Mouse (Mus musculus): ENCODE data around the gene Dnajb12. TPM values are rescaled to one million over a fixed set of nuclear protein-coding genes. Genes with fewer than 3 reads are reported as not detected.

Dnajb12 gene
- polyA plus RNA-seq, 1 experiment from 2014 or later, result 26.7 TPM

- peaks cover 30% of the 10 kb centered on the region for H3K4me1 ChIP-seq (ENCODE audit: insufficient read depth)
- peak; percentile 44 for DNase-seq
- TF ChIP-seq CTCF (IDR thresholded peaks at IDR 0.05; ENCODE audit: low read depth), result no peak
- H3K9ac ChIP-seq, result no peak overlapping the region
- no peaks in the 10 kb centered on the region for H3K27me3 ChIP-seq (ENCODE audit: insufficient read depth, low read length)
- no peak overlapping the region for H3K4me3 ChIP-seq (ENCODE audit: low read depth, low read length)
- no peak for ATAC-seq (ENCODE audit: insufficient read depth)
- H3K4me2 ChIP-seq, result no peak overlapping the region
- H3K27ac ChIP-seq (ENCODE audit: low read depth), result no peak overlapping the region
- peaks cover 56% of the 10 kb centered on the region for H3K36me3 ChIP-seq (ENCODE audit: insufficient read depth)
- H3K9me3 ChIP-seq (ENCODE audit: low read depth, low read length), result no peaks in the 10 kb centered on the region
- WGBS, result 41% methylated on average over 5 of the region's 5 CpGs
Measured at GRCm38 (mm10) chr10:59897511-59897910, 18.2 kb downstream of the Dnajb12 start.

DNA sequence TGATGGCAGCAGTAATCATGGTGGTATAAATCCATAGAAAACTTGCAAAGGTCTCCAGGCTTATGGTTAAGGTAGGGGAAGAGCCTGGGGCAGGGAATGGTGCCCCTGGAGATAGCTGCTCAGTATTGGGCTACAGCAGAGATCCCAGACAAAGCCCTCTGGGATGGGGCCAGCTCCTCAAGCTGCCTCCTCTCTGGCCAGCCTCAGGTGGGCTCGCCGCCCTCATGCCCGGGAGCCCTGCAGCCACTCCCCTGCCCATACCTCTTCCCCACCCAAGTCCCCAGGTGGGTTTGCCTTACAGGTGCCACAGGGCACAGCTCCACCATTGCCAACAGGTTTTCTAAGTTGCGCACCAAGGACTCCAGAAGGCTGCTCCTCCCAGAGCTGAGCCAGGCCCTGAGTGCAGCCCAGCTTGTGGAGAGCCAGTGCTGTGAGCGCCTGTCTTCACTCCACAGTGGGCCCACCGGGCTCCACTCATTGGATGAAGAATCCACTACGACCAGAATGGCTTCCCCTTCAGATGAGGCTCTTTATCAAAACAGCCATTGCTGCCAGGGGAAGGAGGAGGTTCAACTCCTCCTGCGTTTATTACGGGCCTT, 18.9 kb downstream of the Dnajb12 start:
- no peaks in the 10 kb centered on the region for H3K27me3 ChIP-seq (ENCODE audit: insufficient read depth, low read length)
- H3K4me2 ChIP-seq, result no peak overlapping the region
- no peak for ATAC-seq (ENCODE audit: insufficient read depth)
- TF ChIP-seq CTCF (IDR thresholded peaks at IDR 0.05; ENCODE audit: low read depth), result no peak
- no peak overlapping the region for H3K4me3 ChIP-seq (ENCODE audit: low read depth, low read length)
- 0 out of 2 replicates have a peak overlapping the region, but pooled peaks have one; percentile 44 for H3K9ac ChIP-seq
- DNase-seq, result no peak
- peaks cover 51% of the 10 kb centered on the region for H3K36me3 ChIP-seq (ENCODE audit: insufficient read depth)
- H3K27ac ChIP-seq (ENCODE audit: low read depth), result peak overlapping the region; percentile 94
- WGBS, result 73% methylated on average over 9 of the region's 9 CpGs
- peaks cover 34% of the 10 kb centered on the region for H3K4me1 ChIP-seq (ENCODE audit: insufficient read depth)
- no peaks in the 10 kb centered on the region for H3K9me3 ChIP-seq (ENCODE audit: low read depth, low read length)

- TF ChIP-seq CTCF (IDR thresholded peaks at IDR 0.05; ENCODE audit: low read depth), result no peak
- Histone ChIP-seq H3K4me1 (ENCODE audit: insufficient read depth) (peaks cover 37% of the 10 kb centered on the region), H3K4me2 (peak overlapping the region; percentile 50), H3K36me3 (ENCODE audit: insufficient read depth) (peaks cover 46% of the 10 kb centered on the region), H3K27me3 (ENCODE audit: insufficient read depth, low read length) (no peaks in the 10 kb centered on the region), H3K9me3 (ENCODE audit: low read depth, low read length) (no peaks in the 10 kb centered on the region), H3K4me3 (ENCODE audit: low read depth, low read length) (peak overlapping the region; percentile 6; the same call in 1 of the 2 replicates), H3K9ac (peak overlapping the region; percentile 44), H3K27ac (ENCODE audit: low read depth) (peak overlapping the region; percentile 94)
- no peak for DNase-seq
- WGBS, result 31% methylated on average over 2 of the region's 2 CpGs
- no peak; the same call in 1 of the 2 replicates for ATAC-seq (ENCODE audit: insufficient read depth)
Measured at GRCm38 (mm10) chr10:59898935-59899334, 19.6 kb downstream of the Dnajb12 start.

DNA sequence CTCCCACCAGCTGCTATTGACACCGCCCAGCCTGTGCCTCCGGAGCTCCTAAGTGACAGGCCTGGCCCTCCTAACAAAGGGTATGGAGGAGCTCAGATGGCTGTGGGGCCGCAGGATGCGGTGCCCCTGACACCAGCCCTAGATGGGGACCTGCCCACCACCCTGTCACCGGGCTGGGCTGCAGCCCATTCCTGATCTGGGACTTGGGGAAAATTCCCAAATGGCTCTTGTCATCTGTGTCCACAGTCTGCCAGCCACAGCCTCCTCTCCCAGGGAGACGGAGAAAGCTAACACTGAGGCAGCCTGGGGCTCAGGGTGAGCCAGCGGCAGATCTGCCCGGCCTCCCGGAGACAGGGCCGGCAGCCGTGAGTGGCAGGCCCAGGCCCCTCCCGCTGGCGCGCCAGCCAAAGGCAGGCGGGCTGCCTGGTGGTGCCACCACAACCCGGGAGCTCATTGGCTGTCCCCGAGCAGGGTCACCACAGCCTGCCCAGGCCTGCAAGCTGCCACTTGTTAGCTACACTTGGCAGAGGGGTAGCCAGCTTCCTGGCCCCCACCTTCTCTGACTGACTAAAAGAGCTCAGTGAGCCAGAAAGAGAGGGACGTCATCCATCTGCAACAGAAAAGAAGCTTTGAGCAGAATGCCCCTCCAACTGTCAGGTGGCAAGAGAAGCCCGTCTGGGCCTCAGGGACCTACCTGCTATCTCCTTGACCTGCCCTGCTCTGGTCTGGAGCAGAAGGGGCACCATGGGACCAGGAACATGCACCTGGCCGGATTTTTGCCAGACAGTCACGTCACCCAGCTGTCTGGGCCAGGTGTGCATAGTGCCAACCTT, 20.2 kb downstream of the Dnajb12 start:
- WGBS, result 6% methylated on average over 21 of the region's 21 CpGs
- H3K9me3 ChIP-seq (ENCODE audit: low read depth, low read length), result no peaks in the 10 kb centered on the region
- peaks cover 40% of the 10 kb centered on the region for H3K36me3 ChIP-seq (ENCODE audit: insufficient read depth)
- H3K4me2 ChIP-seq, result peak overlapping the region; percentile 50
- no peak for TF ChIP-seq CTCF (IDR thresholded peaks at IDR 0.05; ENCODE audit: low read depth)
- peak overlapping the region; percentile 6; the same call in 1 of the 2 replicates for H3K4me3 ChIP-seq (ENCODE audit: low read depth, low read length)
- no peaks in the 10 kb centered on the region for H3K27me3 ChIP-seq (ENCODE audit: insufficient read depth, low read length)
- peaks cover 37% of the 10 kb centered on the region for H3K4me1 ChIP-seq (ENCODE audit: insufficient read depth)
- H3K9ac ChIP-seq, result peak overlapping the region; percentile 44
- DNase-seq, result peak; percentile 89
- ATAC-seq (ENCODE audit: insufficient read depth), result peak; percentile 92
- peak overlapping the region; percentile 94 for H3K27ac ChIP-seq (ENCODE audit: low read depth)

- H3K9me3 ChIP-seq (ENCODE audit: low read depth, low read length), result no peaks in the 10 kb centered on the region
- WGBS, result 20% methylated on average over 4 of the region's 4 CpGs
- H3K4me2 ChIP-seq, result peak overlapping the region; percentile 50
- peaks cover 37% of the 10 kb centered on the region for H3K4me1 ChIP-seq (ENCODE audit: insufficient read depth)
- TF ChIP-seq CTCF (IDR thresholded peaks at IDR 0.05; ENCODE audit: low read depth), result no peak
- 0 out of 2 replicates have a peak overlapping the region, but pooled peaks have one; percentile 9 for H3K9ac ChIP-seq
- no peak for ATAC-seq (ENCODE audit: insufficient read depth)
- H3K27ac ChIP-seq (ENCODE audit: low read depth), result peak overlapping the region; percentile 94
- peak; percentile 53 for DNase-seq
- peaks cover 36% of the 10 kb centered on the region for H3K36me3 ChIP-seq (ENCODE audit: insufficient read depth)
- H3K4me3 ChIP-seq (ENCODE audit: low read depth, low read length), result no peak overlapping the region
- no peaks in the 10 kb centered on the region for H3K27me3 ChIP-seq (ENCODE audit: insufficient read depth, low read length)
Measured at GRCm38 (mm10) chr10:59900174-59900435, 20.7 kb downstream of the Dnajb12 start.

GRCm38 (mm10) chr10:59900939-59901338, 21.6 kb downstream of the Dnajb12 start:
- H3K9me3 ChIP-seq (ENCODE audit: low read depth, low read length), result no peaks in the 10 kb centered on the region
- 35% methylated on average over 4 of the region's 4 CpGs for WGBS
- H3K4me3 ChIP-seq (ENCODE audit: low read depth, low read length), result no peak overlapping the region
- no peaks in the 10 kb centered on the region for H3K27me3 ChIP-seq (ENCODE audit: insufficient read depth, low read length)
- H3K4me2 ChIP-seq, result no peak overlapping the region
- H3K27ac ChIP-seq (ENCODE audit: low read depth), result peak overlapping the region; percentile 94; the same call in 1 of the 2 replicates
- peaks cover 28% of the 10 kb centered on the region for H3K36me3 ChIP-seq (ENCODE audit: insufficient read depth)
- H3K9ac ChIP-seq, result peak overlapping the region; percentile 16; the same call in 1 of the 2 replicates
- peaks cover 37% of the 10 kb centered on the region for H3K4me1 ChIP-seq (ENCODE audit: insufficient read depth)
- DNase-seq (no peak), ATAC-seq (ENCODE audit: insufficient read depth) (no peak)
- no peak for TF ChIP-seq CTCF (IDR thresholded peaks at IDR 0.05; ENCODE audit: low read depth)

DNA sequence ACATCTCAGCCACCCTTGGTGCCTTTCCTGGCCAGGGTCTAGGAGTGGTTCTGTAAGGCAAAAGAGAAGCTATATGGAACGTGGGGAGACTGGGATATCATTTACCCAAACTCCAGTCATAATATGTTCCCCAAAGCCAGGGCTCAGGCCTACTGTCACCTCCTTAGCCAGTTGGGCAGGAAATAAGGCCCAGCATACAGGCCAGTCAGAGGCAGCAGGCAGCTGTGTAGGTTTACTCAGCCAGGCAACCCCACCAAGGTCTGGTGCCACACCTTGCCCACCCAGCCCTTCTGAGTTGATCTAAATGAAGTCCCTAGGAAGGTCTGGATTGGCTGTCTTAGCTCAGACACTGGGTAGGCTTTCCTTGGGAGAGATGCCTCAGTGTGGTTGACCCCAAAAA, 22.1 kb downstream of the Dnajb12 start:
- Histone ChIP-seq H3K4me3 (ENCODE audit: low read depth, low read length) (no peak overlapping the region), H3K27me3 (ENCODE audit: insufficient read depth, low read length) (no peaks in the 10 kb centered on the region), H3K4me2 (no peak overlapping the region), H3K4me1 (ENCODE audit: insufficient read depth) (peaks cover 37% of the 10 kb centered on the region), H3K27ac (ENCODE audit: low read depth) (no peak overlapping the region; the same call in 1 of the 2 replicates), H3K36me3 (ENCODE audit: insufficient read depth) (peaks cover 23% of the 10 kb centered on the region), H3K9ac (no peak overlapping the region), H3K9me3 (ENCODE audit: low read depth, low read length) (no peaks in the 10 kb centered on the region)
- WGBS, result 70% methylated on average over 1 of the region's 1 CpGs
- ATAC-seq (ENCODE audit: insufficient read depth), result no peak
- no peak for TF ChIP-seq CTCF (IDR thresholded peaks at IDR 0.05; ENCODE audit: low read depth)
- no peak for DNase-seq
